Mouse (Mus musculus) olfactory bulb, adult 2 months (tissue): Measurements from ENCODE around the gene Paxbp1.

Experiments used
- CTCF ChIP-seq: fragments of 200-500 bp; IDR thresholded peaks from 2 replicates; pipeline ENCODE4 v1.5.1; 2012; ENCODE audit warnings: low read depth, mild to moderate bottlenecking, low read length, moderate library complexity; ENCODE audit not compliant: insufficient read depth
- POLR2A ChIP-seq: fragments of 200-500 bp; IDR thresholded peaks from 2 replicates; pipeline ENCODE4 v1.6.1; 2012; ENCODE audit warnings: mild to moderate bottlenecking, low read depth, low read length, moderate library complexity; ENCODE audit not compliant: insufficient read depth

GRCm38 (mm10) chr16:91001098-91001497 lies 43.2 kb downstream of the Paxbp1 start:
- TF ChIP-seq POLR2A (no peak), CTCF (no peak)
